Mouse (Mus musculus) layer of hippocampus, adult 2 months (tissue): ENCODE results near the gene Slc2a2. TPM values are rescaled to one million over a fixed set of nuclear protein-coding genes. Genes with fewer than 3 reads are reported as not detected.

Experiments used
- DNase-seq, 2 experiments: peaks; one replicate each; pipeline ENCODE4 v3.0.0; 2022; ENCODE audit warnings: low spot score in 2 of 2
- H3K27ac ChIP-seq: fragments of 200-600 bp; 2 replicates; pipeline ENCODE4 v1.8.1; 2022
- H3K4me3 ChIP-seq: fragments of 200-600 bp; 2 replicates; pipeline ENCODE4 v1.8.1; 2022; ENCODE audit warnings: mild to moderate bottlenecking
- CTCF ChIP-seq: fragments of 200-600 bp; conservative IDR thresholded peaks from 2 replicates; pipeline ENCODE4 v1.8.1; 2022; ENCODE audit warnings: antibody characterized with exemption, mild to moderate bottlenecking, moderate library complexity
- long read RNA-seq, 2 experiments: library from polyadenylated mRNA; stranded (forward); transcript quantifications; one replicate each; pipeline ENCODE4 v2.0.0; 2021; ENCODE audit warnings: borderline mapping rate in 2 of 2
- total RNA-seq, 2 experiments: library from RNA; stranded (reverse); gene quantifications; 2 replicates each; pipeline ENCODE4 v1.2.3; 2021

The Slc2a2 gene
- total RNA-seq: not detected
- long read RNA-seq, experiment 1: 0 reads
- long read RNA-seq, experiment 2: 0 reads

- TF ChIP-seq CTCF: no peak
- H3K4me3 ChIP-seq: no peak within 1 kb of the TSS
- no peak within 1 kb of the TSS for H3K27ac ChIP-seq
Measured at GRCm38 (mm10) chr3:28697797-28698196, at the start of gene Slc2a2. TSS of gene Slc2a2 (plus strand) at chr3:28697903.

GRCm38 (mm10) chr3:28652574-28652973, 45.1 kb upstream of the Slc2a2 start:
- Histone ChIP-seq H3K4me3 (no peak overlapping the region), H3K27ac (no peak overlapping the region)
- DNase-seq: no peak
- TF ChIP-seq CTCF: no peak

More at GRCm38 (mm10) chr3:28697797-28698196, at the start of gene Slc2a2:
- no peak for DNase-seq

- H3K4me3 ChIP-seq: no peak overlapping the region
- no peak for TF ChIP-seq CTCF
- H3K27ac ChIP-seq: no peak overlapping the region
- DNase-seq: no peak
Measured at GRCm38 (mm10) chr3:28653043-28653442, 44.7 kb upstream of the Slc2a2 start.

GRCm38 (mm10) chr3:28654740-28655139, 43.0 kb upstream of the Slc2a2 start:
- TF ChIP-seq CTCF: no peak
- DNase-seq: no peak
- no peak overlapping the region for H3K4me3 ChIP-seq
- no peak overlapping the region for H3K27ac ChIP-seq

GRCm38 (mm10) chr3:28658349-28658748, 39.4 kb upstream of the Slc2a2 start:
- no peak overlapping the region for H3K4me3 ChIP-seq
- no peak; the same call in 1 of the 2 replicates for TF ChIP-seq CTCF
- no peak for DNase-seq
- H3K27ac ChIP-seq: no peak overlapping the region

GRCm38 (mm10) chr3:28680851-28681250, 16.9 kb upstream of the Slc2a2 start:
- TF ChIP-seq CTCF: no peak
- no peak overlapping the region for H3K27ac ChIP-seq
- H3K4me3 ChIP-seq: no peak overlapping the region
- no peak for DNase-seq

- Histone ChIP-seq H3K27ac (no peak overlapping the region), H3K4me3 (no peak overlapping the region)
- no peak for TF ChIP-seq CTCF
- no peak for DNase-seq
Measured at GRCm38 (mm10) chr3:28681866-28682265, 15.8 kb upstream of the Slc2a2 start.

GRCm38 (mm10) chr3:28682411-28682810, 15.3 kb upstream of the Slc2a2 start:
- TF ChIP-seq CTCF: no peak
- no peak overlapping the region for H3K4me3 ChIP-seq
- DNase-seq: no peak
- no peak overlapping the region for H3K27ac ChIP-seq

GRCm38 (mm10) chr3:28685510-28685909, 12.2 kb upstream of the Slc2a2 start:
- Histone ChIP-seq H3K4me3 (no peak overlapping the region), H3K27ac (no peak overlapping the region)
- DNase-seq: no peak
- TF ChIP-seq CTCF: no peak

- no peak for TF ChIP-seq CTCF
- Histone ChIP-seq H3K27ac (no peak overlapping the region), H3K4me3 (no peak overlapping the region)
- no peak for DNase-seq
Measured at GRCm38 (mm10) chr3:28694811-28695210, 2.9 kb upstream of the Slc2a2 start.

GRCm38 (mm10) chr3:28695608-28696007, 2.1 kb upstream of the Slc2a2 start:
- H3K27ac ChIP-seq: no peak overlapping the region
- no peak overlapping the region for H3K4me3 ChIP-seq
- no peak for DNase-seq
- no peak for TF ChIP-seq CTCF

GRCm38 (mm10) chr3:28696162-28696561, 1.5 kb upstream of the Slc2a2 start:
- no peak overlapping the region for H3K27ac ChIP-seq
- TF ChIP-seq CTCF: no peak
- no peak overlapping the region for H3K4me3 ChIP-seq
- DNase-seq: no peak

GRCm38 (mm10) chr3:28699601-28700000, 1.9 kb downstream of the Slc2a2 start:
- Histone ChIP-seq H3K27ac (no peak overlapping the region), H3K4me3 (no peak overlapping the region)
- DNase-seq: no peak
- no peak for TF ChIP-seq CTCF

- H3K4me3 ChIP-seq: no peak overlapping the region
- no peak for DNase-seq
- no peak overlapping the region for H3K27ac ChIP-seq
- no peak for TF ChIP-seq CTCF
Measured at GRCm38 (mm10) chr3:28705522-28706137, 7.9 kb downstream of the Slc2a2 start.

- H3K27ac ChIP-seq: no peak overlapping the region
- no peak for DNase-seq
- no peak overlapping the region for H3K4me3 ChIP-seq
- no peak for TF ChIP-seq CTCF
Measured at GRCm38 (mm10) chr3:28706736-28707135, 9.0 kb downstream of the Slc2a2 start.
